Mouse (Mus musculus): ENCODE measurements around the gene Rreb1. TPM values are rescaled to one million over a fixed set of nuclear protein-coding genes. Genes with fewer than 3 reads are reported as not detected.

Gene Rreb1
- total and polyA plus RNA-seq, 3 experiments: 8.1 to 34.0 TPM; not detected in 1

- Histone ChIP-seq H3K9me3 (replicated peaks; ENCODE audit: insufficient read depth, low read length) (no peaks in the 10 kb centered on the region), H3K27ac (ENCODE audit: control insufficient read depth, low read depth, low read length) (no peak overlapping the region), H3K4me1 (ENCODE audit: control insufficient read depth in 1 of 2, insufficient read depth in 2 of 2, low read length in 2 of 2) (no peaks in the 10 kb centered on the region), H3K27me3 (ENCODE audit: control insufficient read depth in 1 of 2, insufficient read depth in 2 of 2, low read length in 2 of 2) (no peaks in the 10 kb centered on the region), H3K4me3 (ENCODE audit: control insufficient read depth in 1 of 2, insufficient read depth in 1 of 2, low read depth in 2 of 2, low read length in 2 of 2) (no peak overlapping the region), H3K36me3 (ENCODE audit: control insufficient read depth in 1 of 2, insufficient read depth in 2 of 2, low read length in 2 of 2) (peaks cover 0 to 22% of the 10 kb centered on the region in 2 experiments; a peak in 2 of 4 replicates), H3K79me2 (ENCODE audit: control insufficient read depth, insufficient read depth, low read length, poor library complexity) (no peaks in the 10 kb centered on the region), H3K9ac (ENCODE audit: control insufficient read depth, low read depth, low read length, poor library complexity, severe bottlenecking) (no peak overlapping the region)
- TF ChIP-seq MAX (IDR thresholded peaks at IDR 0.05; ENCODE audit: low read length) (no peak), RCOR1 (IDR thresholded peaks at IDR 0.05; ENCODE audit: low read depth, low read length) (no peak), HCFC1 (IDR thresholded peaks at IDR 0.05; ENCODE audit: low read depth, low read length) (no peak)
- no peak for DNase-seq (ENCODE audit: low read depth, low spot score)
Observed at GRCm38 (mm10) chr13:37929532-37929931, 151.3 kb downstream of the Rreb1 start.

GRCm38 (mm10) chr13:37930091-37930490 lies 151.9 kb downstream of the Rreb1 start:
- peaks cover 0 to 25% of the 10 kb centered on the region in 2 experiments; a peak in 2 of 4 replicates for H3K36me3 ChIP-seq (ENCODE audit: control insufficient read depth in 1 of 2, insufficient read depth in 2 of 2, low read length in 2 of 2)

GRCm38 (mm10) chr13:37930621-37931020 lies 152.4 kb downstream of the Rreb1 start:
- no peaks in the 10 kb centered on the region for H3K27me3 ChIP-seq (ENCODE audit: control insufficient read depth in 1 of 2, insufficient read depth in 2 of 2, low read length in 2 of 2)
- peaks cover 0 to 29% of the 10 kb centered on the region in 2 experiments; a peak in 2 of 4 replicates for H3K36me3 ChIP-seq (ENCODE audit: control insufficient read depth in 1 of 2, insufficient read depth in 2 of 2, low read length in 2 of 2)
- no peak overlapping the region for H3K27ac ChIP-seq (ENCODE audit: control insufficient read depth, low read depth, low read length)
- H3K4me3 ChIP-seq (ENCODE audit: control insufficient read depth in 1 of 2, insufficient read depth in 1 of 2, low read depth in 2 of 2, low read length in 2 of 2): no peak overlapping the region
- H3K79me2 ChIP-seq (ENCODE audit: control insufficient read depth, insufficient read depth, low read length, poor library complexity): no peaks in the 10 kb centered on the region
- TF ChIP-seq TCF12 (IDR thresholded peaks at IDR 0.05; ENCODE audit: low read depth, low read length) (no peak), MYB (IDR thresholded peaks at IDR 0.05; ENCODE audit: low read depth, low read length) (no peak), MYC (IDR thresholded peaks at IDR 0.05; ENCODE audit: low read depth, low read length) (no peak), ZKSCAN1 (IDR thresholded peaks at IDR 0.05; ENCODE audit: low read depth, low read length) (no peak), POLR2A (IDR thresholded peaks at IDR 0.05; ENCODE audit: control insufficient read depth in 1 of 2, insufficient read depth in 1 of 2, low read depth in 1 of 2, low read length in 2 of 2, poor library complexity in 1 of 2) (no peak), POLR2AphosphoS2 (IDR thresholded peaks at IDR 0.05; ENCODE audit: low read length) (no peak), GABPA (IDR thresholded peaks at IDR 0.05; ENCODE audit: low read depth, low read length) (no peak), MAFK (IDR thresholded peaks at IDR 0.05; ENCODE audit: borderline replicate concordance, low read depth, low read length) (no peak), RCOR1 (IDR thresholded peaks at IDR 0.05; ENCODE audit: low read depth, low read length) (no peak), TAL1 (IDR thresholded peaks at IDR 0.05; ENCODE audit: low read length) (no peak), ZMIZ1 (IDR thresholded peaks at IDR 0.05; ENCODE audit: low read depth, low read length) (no peak), ETS1 (IDR thresholded peaks at IDR 0.05; ENCODE audit: low read depth, low read length) (no peak), E2F4 (IDR thresholded peaks at IDR 0.05; ENCODE audit: borderline replicate concordance, low read depth, low read length) (no peak), NELFE (IDR thresholded peaks at IDR 0.05; ENCODE audit: low read depth, low read length) (no peak), CHD1 (IDR thresholded peaks at IDR 0.05; ENCODE audit: low read depth, low read length) (no peak), HCFC1 (IDR thresholded peaks at IDR 0.05; ENCODE audit: low read depth, low read length) (no peak), KAT2A (conservative IDR thresholded peaks at IDR 0.05; ENCODE audit: low read depth, low read length) (no peak)
- no peaks in the 10 kb centered on the region for H3K4me1 ChIP-seq (ENCODE audit: control insufficient read depth in 1 of 2, insufficient read depth in 2 of 2, low read length in 2 of 2)
- H3K9ac ChIP-seq (ENCODE audit: control insufficient read depth, low read depth, low read length, poor library complexity, severe bottlenecking): no peak overlapping the region
- no peak for DNase-seq (ENCODE audit: low read depth, low spot score)
- H3K9me3 ChIP-seq (replicated peaks; ENCODE audit: insufficient read depth, low read length): no peaks in the 10 kb centered on the region; the same call in 1 of the 2 replicates

More at GRCm38 (mm10) chr13:37930091-37930490, 151.9 kb downstream of the Rreb1 start:
- DNase-seq (ENCODE audit: low read depth, low spot score): no peak
- no peaks in the 10 kb centered on the region for H3K27me3 ChIP-seq (ENCODE audit: control insufficient read depth in 1 of 2, insufficient read depth in 2 of 2, low read length in 2 of 2)
- H3K4me1 ChIP-seq (ENCODE audit: control insufficient read depth in 1 of 2, insufficient read depth in 2 of 2, low read length in 2 of 2): no peaks in the 10 kb centered on the region
- H3K27ac ChIP-seq (ENCODE audit: control insufficient read depth, low read depth, low read length): no peak overlapping the region
- no peaks in the 10 kb centered on the region for H3K9me3 ChIP-seq (replicated peaks; ENCODE audit: insufficient read depth, low read length)
- no peak overlapping the region for H3K9ac ChIP-seq (ENCODE audit: control insufficient read depth, low read depth, low read length, poor library complexity, severe bottlenecking)
- no peak overlapping the region for H3K4me3 ChIP-seq (ENCODE audit: control insufficient read depth in 1 of 2, insufficient read depth in 1 of 2, low read depth in 2 of 2, low read length in 2 of 2)
- TF ChIP-seq USF1 (IDR thresholded peaks at IDR 0.05; ENCODE audit: low read depth, low read length): no peak
- no peak for TF ChIP-seq KAT2A (conservative IDR thresholded peaks at IDR 0.05; ENCODE audit: low read depth, low read length)
- no peak for TF ChIP-seq ZMIZ1 (IDR thresholded peaks at IDR 0.05; ENCODE audit: low read depth, low read length)
- TF ChIP-seq BHLHE40 (IDR thresholded peaks at IDR 0.05; ENCODE audit: borderline replicate concordance, low read depth, low read length): no peak
- TF ChIP-seq MEF2A (IDR thresholded peaks at IDR 0.05; ENCODE audit: extremely low read depth, insufficient replicate concordance, low read depth, low read length, poor library complexity, severe bottlenecking): no peak
- no peak for TF ChIP-seq RAD21 (IDR thresholded peaks at IDR 0.05; ENCODE audit: low read depth, low read length)
- no peak for TF ChIP-seq POLR2AphosphoS2 (IDR thresholded peaks at IDR 0.05; ENCODE audit: low read length)
- no peak for TF ChIP-seq ELF1 (IDR thresholded peaks at IDR 0.05; ENCODE audit: low read depth, low read length)
- TF ChIP-seq TBP (IDR thresholded peaks at IDR 0.05; ENCODE audit: low read depth, low read length): no peak
- no peak for TF ChIP-seq ZC3H11A (IDR thresholded peaks at IDR 0.05; ENCODE audit: low read depth, low read length)
- no peak for TF ChIP-seq EP300 (IDR thresholded peaks at IDR 0.05; ENCODE audit: low read depth in 1 of 2, low read length in 2 of 2)
- TF ChIP-seq NRF1 (IDR thresholded peaks at IDR 0.05; ENCODE audit: insufficient read depth, low read depth, low read length, poor library complexity, severe bottlenecking): no peak
- TF ChIP-seq SIN3A (IDR thresholded peaks at IDR 0.05; ENCODE audit: low read length): no peak
- no peak for TF ChIP-seq CHD2 (IDR thresholded peaks at IDR 0.05; ENCODE audit: low read length)
- no peak for TF ChIP-seq USF2 (IDR thresholded peaks at IDR 0.05; ENCODE audit: borderline replicate concordance in 1 of 2, insufficient read depth in 1 of 2, low read depth in 1 of 2, low read length in 2 of 2)
- no peaks in the 10 kb centered on the region for H3K79me2 ChIP-seq (ENCODE audit: control insufficient read depth, insufficient read depth, low read length, poor library complexity)
